Mouse (Mus musculus): ENCODE measurements at regions not wholly inside any gene's neighbourhood (a gene's known extent, or its start where the extent isn't known, plus 50 kb on each side); places are given as distances from the start of the nearest gene placed in this dataset.

DNA sequence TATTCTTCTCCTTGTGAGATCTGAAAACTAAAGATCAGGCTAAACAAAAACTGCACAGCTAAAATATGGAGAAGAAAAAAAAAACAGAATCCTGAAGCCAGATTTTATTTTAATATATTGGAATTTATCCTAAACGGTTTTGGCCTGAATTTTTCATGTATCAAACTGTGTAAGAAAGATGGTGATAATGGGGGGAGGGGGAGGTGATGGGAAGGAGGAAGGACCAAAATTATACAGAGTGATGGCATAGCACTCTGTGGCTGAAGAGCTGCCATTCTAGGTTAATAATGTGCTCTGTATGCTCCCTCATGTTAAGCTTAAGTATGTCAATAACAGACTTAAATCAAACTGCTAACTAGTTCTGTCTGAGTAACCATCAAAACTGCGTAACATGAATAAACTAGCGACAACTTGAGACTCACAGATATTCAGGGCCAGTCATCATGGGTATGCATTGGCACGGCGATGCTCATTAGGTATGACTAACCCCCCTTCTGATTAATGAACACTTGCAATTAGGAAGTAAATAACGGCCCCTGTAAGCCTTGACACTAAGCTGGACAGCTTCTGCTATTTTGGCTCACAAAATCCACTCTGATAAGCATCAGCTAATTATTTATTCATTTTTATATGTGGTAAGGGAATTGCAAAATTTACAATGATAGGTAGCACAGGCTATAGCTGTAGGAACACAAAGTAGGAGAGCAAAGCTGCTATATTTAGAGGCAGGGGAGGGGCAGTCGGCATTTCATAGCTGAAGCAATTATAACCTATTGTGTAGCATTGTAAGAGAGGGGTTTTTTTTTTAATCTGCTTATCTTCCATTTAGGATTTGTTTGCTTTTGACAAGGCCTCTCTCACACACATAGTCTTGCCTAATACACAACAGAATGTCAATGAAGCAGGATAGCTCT is 150.9 kb upstream of the Kirrel3 start:
- no peak for TF ChIP-seq CTCF (IDR thresholded peaks at IDR 0.05; ENCODE audit: low read depth)
- no peak for TF ChIP-seq EP300 (IDR thresholded peaks at IDR 0.05; ENCODE audit: low read depth)

Measured in heart, postnatal 0 days (tissue).